Mouse (Mus musculus): ENCODE data around the gene Col5a1.

DNA sequence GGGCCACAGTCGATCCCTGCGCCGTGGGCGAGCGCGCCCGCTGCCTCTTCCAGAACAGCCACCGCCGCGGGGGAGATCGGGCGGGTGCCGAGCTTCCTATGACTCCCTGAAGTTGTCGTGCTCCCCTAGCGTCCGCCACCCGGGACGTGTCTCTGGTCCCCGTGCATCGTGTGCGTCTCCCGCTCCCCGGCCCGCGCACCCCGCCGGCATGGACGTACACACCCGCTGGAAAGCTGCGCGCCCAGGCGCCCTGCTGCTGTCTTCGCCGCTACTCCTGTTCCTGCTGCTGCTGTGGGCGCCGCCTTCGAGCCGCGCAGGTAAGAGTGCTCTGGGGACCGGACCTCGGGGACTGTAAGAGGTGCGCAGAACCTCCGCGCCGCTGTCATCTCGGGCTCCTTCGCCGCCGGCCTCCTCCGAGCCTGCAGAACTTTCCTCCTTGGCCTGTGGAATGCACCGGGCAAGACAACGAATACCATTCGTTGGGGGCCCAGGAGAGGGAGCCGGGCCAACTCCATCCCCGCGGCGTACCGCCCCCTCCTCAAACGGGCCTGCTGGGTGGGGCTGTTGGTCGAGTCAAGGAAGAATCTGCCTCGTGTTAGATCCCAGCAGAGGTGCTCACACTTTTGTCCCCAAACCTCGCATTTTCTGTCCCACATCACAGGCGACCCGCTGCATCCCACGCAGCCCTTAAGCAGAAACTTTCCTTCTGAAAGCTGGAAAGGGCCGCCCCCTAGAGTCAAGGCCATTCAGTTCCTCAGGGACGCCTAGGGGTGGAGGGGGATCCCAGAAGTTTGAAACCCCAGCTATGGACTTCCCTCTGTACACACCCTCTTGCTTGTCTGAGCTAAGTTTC, 609 bp downstream of the Col5a1 start:
- TF ChIP-seq CTCF (IDR thresholded peaks at IDR 0.05; ENCODE audit: low read depth) = peak; percentile 30
- no peak for TF ChIP-seq EP300 (IDR thresholded peaks at IDR 0.05; ENCODE audit: low read depth)
